Mouse (Mus musculus) cerebellum, postnatal 4 days (tissue): Measurements from ENCODE around the gene Szrd1.
A peak's percentile ranks its signal among the peaks of the same experiment; 100 is the strongest.

ENCODE experiments used
- DNase-seq, 2 experiments: peaks; one replicate each; pipeline ENCODE4 v3.0.0; 2022; ENCODE audit warnings: low spot score in 2 of 2, mixed read lengths in 1 of 2

The Szrd1 gene

GRCm38 (mm10) chr4:141067516-141068046 is 72.0 kb downstream of the Szrd1 start:
- no peak for DNase-seq

GRCm38 (mm10) chr4:141066709-141067515 is 72.7 kb downstream of the Szrd1 start:
- peak in 1 of 2 experiments; percentile 43 for DNase-seq

GRCm38 (mm10) chr4:141065123-141065522 is 74.5 kb downstream of the Szrd1 start:
- peak; percentile 59 to 83 for DNase-seq

GRCm38 (mm10) chr4:141064104-141064659 is 75.4 kb downstream of the Szrd1 start:
- DNase-seq = no peak
